Comparison of ENCODE assay signal across 21 mouse cellular contexts in genomic region chr5:29974115-29974514, GRCm38 (mm10). TPM values are rescaled to one million over a fixed set of nuclear protein-coding genes. Genes with fewer than 3 reads are reported as not detected.
"Had no signal": no experiment of that assay in that cellular context is flagged by ENCODE, and none has a peak within 500 bp of the region (broad histone marks: within the 10 kb centered on the region; RNA-seq: fewer than 3 reads in every experiment).

No protein-coding gene starts in this region.

- DNase-seq: retina, postnatal 1 day; right cerebral cortex, adult 18-20 months; right cerebral cortex, postnatal 14 days; right cerebral cortex, postnatal 25 days; right cerebral cortex, postnatal 4 days; spleen, adult 18-20 months; thymus, adult 18-20 months; thymus, adult 2 months; thymus, postnatal 14 days; thymus, postnatal 25 days; thymus, postnatal 36 days; thymus, postnatal 4 days had no signal

- H3K27me3 ChIP-seq: neural tube, embryonic 13.5 days; neural tube, embryonic 15.5 days; stomach, embryonic 15.5 days had no signal

- H3K36me3 ChIP-seq: neural tube, embryonic 13.5 days; neural tube, embryonic 15.5 days; stomach, embryonic 15.5 days had no signal

- H3K27ac ChIP-seq: neural tube, embryonic 13.5 days; neural tube, embryonic 15.5 days; stomach, embryonic 15.5 days; stomach, postnatal 0 days had no signal

- H3K4me2 ChIP-seq: neural tube, embryonic 13.5 days; neural tube, embryonic 15.5 days; stomach, embryonic 15.5 days had no signal

- H3K9me3 ChIP-seq: neural tube, embryonic 13.5 days; neural tube, embryonic 15.5 days; stomach, embryonic 15.5 days had no signal

- H3K4me3 ChIP-seq: neural tube, embryonic 13.5 days; neural tube, embryonic 15.5 days; stomach, embryonic 15.5 days had no signal

- H3K9ac ChIP-seq: neural tube, embryonic 13.5 days; neural tube, embryonic 15.5 days; stomach, embryonic 15.5 days had no signal

- H3K4me1 ChIP-seq: neural tube, embryonic 13.5 days; neural tube, embryonic 15.5 days; stomach, embryonic 15.5 days had no signal

RNA-seq across cellular contexts. Expression of gene Il6, which starts 38.8 kb away (rescaled TPM):
- polyA plus RNA-seq: neural tube, embryonic 13.5 days; neural tube, embryonic 14.5 days; neural tube, embryonic 15.5 days; small intestine, adult 2 months; spleen, adult 2 months; stomach, embryonic 14.5 days; testis, adult 2 months had no signal
